Mouse (Mus musculus) kidney, postnatal 14 days (tissue): ENCODE measurements around the gene Trim75.

Experiments
- DNase-seq: peaks from one replicate; pipeline ENCODE4 v3.0.0; 2022; ENCODE audit warnings: mixed read lengths

Gene Trim75

GRCm38 (mm10) chr8:64942946-64943345, 44.7 kb downstream of the Trim75 start:
- no peak for DNase-seq

GRCm38 (mm10) chr8:64941495-64941894, 46.1 kb downstream of the Trim75 start:
- peak; percentile 82 for DNase-seq

GRCm38 (mm10) chr8:64941019-64941418, 46.6 kb downstream of the Trim75 start:
- no peak for DNase-seq

GRCm38 (mm10) chr8:64934997-64935396, 52.6 kb downstream of the Trim75 start:
- DNase-seq: no peak
